Mouse (Mus musculus): Measurements from ENCODE around the gene Mzt1. TPM values are rescaled to one million over a fixed set of nuclear protein-coding genes. Genes with fewer than 3 reads are reported as not detected.
A peak's percentile ranks its signal among the peaks of the same experiment; 100 is the strongest.

The Mzt1 gene
- polyA plus RNA-seq (2015; fragmentation: Nextera tagmentation; extraction: Ambion mirVana), result 64.9 and 73.1 TPM in 2 replicates

DNA sequence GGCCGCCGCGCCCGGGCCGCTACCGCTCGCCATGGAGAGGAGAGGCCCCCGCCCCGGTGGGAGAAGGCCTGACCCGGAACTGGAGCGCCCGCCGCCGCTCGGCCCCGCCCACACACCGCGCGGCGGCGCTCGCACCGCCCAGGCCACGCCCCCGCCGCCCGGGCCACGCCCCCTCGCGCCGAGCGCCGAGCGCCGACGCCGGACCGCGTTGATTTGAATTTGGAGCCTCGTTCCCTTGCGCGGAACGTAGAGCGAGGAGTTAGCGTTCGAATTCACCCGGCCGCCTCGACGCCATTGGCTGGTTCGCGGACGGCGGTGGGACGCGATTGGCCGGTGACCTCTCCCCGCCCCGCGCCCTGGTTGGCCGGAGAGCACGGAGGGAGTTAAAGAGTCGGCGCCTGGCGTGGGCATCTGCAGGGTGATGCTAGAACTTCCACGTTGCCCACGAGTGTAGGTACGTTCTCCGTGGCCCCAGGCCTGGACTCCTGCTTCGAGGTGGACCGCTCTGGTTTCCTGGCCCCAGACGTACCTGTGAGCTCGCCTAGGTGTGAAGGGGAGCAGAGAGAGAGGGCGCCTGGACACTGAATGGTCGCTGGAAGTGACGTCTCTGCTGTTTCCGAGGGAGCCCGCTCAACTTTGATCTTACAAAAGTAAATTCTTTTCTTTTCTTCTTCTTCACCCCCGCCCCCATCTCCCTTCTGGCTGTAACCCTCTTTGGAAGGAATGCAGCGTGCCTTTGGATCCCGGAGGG lies at the start of gene Mzt1, which contains the start of gene Bora:
Gene Mzt1, minus strand, starts transcription at position 104 of the 751 bp plus-strand sequence.
Gene Bora, plus strand, starts transcription at position 192 of the 751 bp plus-strand sequence.
- peaks cover 41% of the 10 kb centered on the region for H3K4me1 ChIP-seq (ENCODE audit: insufficient read depth, low read length)
- no peaks in the 10 kb centered on the region for H3K27me3 ChIP-seq (ENCODE audit: insufficient read depth, low read length)
- peak within 1 kb of the TSS; percentile 79 for H3K4me3 ChIP-seq (ENCODE audit: low read length)
- under 1% methylated on average over 74 of the region's 81 CpGs for whole genome bisulfite sequencing
- no peaks in the 10 kb centered on the region for H3K9me3 ChIP-seq (ENCODE audit: low read length)
- ATAC-seq (ENCODE audit: low FRiP score, low TSS enrichment), result peak; percentile 96
- H3K36me3 ChIP-seq (ENCODE audit: insufficient read depth, low read length), result peaks cover 15% of the 10 kb centered on the region; the same call in 1 of the 2 replicates
- H3K4me2 ChIP-seq (replicated peaks; ENCODE audit: low read depth, low read length), result peak within 1 kb of the TSS; percentile 65
- H3K27ac ChIP-seq (ENCODE audit: low read length), result peak within 1 kb of the TSS; percentile 94
- peak within 1 kb of the TSS; percentile 96 for H3K9ac ChIP-seq (replicated peaks; ENCODE audit: low read length)

DNA sequence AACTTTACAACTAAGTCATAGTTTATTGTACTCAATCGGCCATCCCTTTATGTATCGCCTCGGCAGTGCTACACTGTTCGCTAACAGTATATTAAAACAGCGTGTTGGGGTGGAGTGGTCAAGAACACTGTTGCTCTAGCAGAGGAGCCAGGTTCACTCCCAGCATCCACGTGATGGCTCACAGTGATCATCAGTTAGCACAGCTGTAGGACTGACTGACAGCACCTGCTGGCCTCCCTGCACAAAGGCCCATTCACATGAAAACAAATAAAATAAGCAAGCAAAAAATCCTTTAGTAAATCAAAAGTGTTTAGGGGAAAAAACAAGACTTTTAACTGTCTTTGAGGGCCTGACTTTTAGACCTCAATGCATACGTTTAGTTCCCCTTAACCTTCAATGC lies 43.0 kb upstream of the Mzt1 start:
- H3K4me3 ChIP-seq (ENCODE audit: low read length), result no peak overlapping the region
- no peaks in the 10 kb centered on the region for H3K27me3 ChIP-seq (ENCODE audit: insufficient read depth, low read length)
- H3K4me2 ChIP-seq (replicated peaks; ENCODE audit: low read depth, low read length), result no peak overlapping the region
- 94% methylated on average over 7 of the region's 7 CpGs for WGBS
- no peak overlapping the region for H3K27ac ChIP-seq (ENCODE audit: low read length)
- no peak overlapping the region for H3K9ac ChIP-seq (replicated peaks; ENCODE audit: low read length)
- no peak for ATAC-seq (ENCODE audit: low FRiP score, low TSS enrichment)
- H3K9me3 ChIP-seq (ENCODE audit: low read length), result no peaks in the 10 kb centered on the region
- no peaks in the 10 kb centered on the region for H3K4me1 ChIP-seq (ENCODE audit: insufficient read depth, low read length)
- peaks cover 45% of the 10 kb centered on the region for H3K36me3 ChIP-seq (ENCODE audit: insufficient read depth, low read length)

DNA sequence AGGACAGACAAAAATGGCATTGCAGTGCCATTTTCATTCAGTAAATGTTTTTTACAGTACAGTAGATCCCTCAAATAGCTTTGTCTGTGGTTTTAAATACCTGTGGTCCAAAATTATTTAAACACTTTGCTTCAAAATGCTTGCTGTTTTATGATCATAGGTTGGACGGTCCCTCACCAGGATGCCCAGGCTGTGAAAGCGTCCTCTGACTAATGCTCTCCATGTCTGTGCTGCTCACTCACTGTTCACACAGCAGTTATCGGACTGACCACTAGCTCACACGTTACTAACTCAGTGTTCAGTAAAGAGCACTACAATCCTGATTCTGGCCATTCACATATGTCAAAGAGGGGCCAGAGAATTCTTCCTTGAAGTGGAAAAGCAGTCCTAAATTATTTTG lies 25.2 kb upstream of the Mzt1 start:
- no peak for ATAC-seq (ENCODE audit: low FRiP score, low TSS enrichment)
- WGBS, result 90% methylated on average over 4 of the region's 4 CpGs

DNA sequence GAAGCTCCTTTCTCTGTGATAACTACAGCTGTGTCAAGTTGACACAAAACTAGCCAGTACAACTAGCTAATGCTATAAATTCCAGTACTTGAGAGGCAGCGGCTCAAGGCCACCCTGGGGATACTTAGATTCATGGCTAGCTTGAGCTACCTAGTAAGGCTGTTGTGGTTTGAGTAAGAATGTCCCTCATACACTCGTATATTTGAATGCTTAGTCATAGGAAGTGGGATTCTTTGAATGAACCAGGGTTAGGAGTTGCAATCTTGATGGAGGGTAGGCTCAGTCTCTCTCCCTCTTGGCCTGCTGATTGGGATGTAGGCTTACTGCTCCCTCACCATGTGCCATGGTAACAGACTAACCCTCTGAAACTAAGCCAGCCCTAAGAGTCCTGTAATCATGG lies 17.2 kb upstream of the Mzt1 start:
- Histone ChIP-seq H3K4me3 (ENCODE audit: low read length) (no peak overlapping the region), H3K9me3 (ENCODE audit: low read length) (no peaks in the 10 kb centered on the region), H3K27me3 (ENCODE audit: insufficient read depth, low read length) (no peaks in the 10 kb centered on the region), H3K27ac (ENCODE audit: low read length) (no peak overlapping the region), H3K4me1 (ENCODE audit: insufficient read depth, low read length) (no peaks in the 10 kb centered on the region), H3K9ac (replicated peaks; ENCODE audit: low read length) (no peak overlapping the region), H3K36me3 (ENCODE audit: insufficient read depth, low read length) (peaks cover 36% of the 10 kb centered on the region), H3K4me2 (replicated peaks; ENCODE audit: low read depth, low read length) (no peak overlapping the region)
- ATAC-seq (ENCODE audit: low FRiP score, low TSS enrichment), result no peak
- WGBS, result 98% methylated on average over 2 of the region's 2 CpGs

More for the DNA sequence above, 25.2 kb upstream of the Mzt1 start:
- H3K27me3 ChIP-seq (ENCODE audit: insufficient read depth, low read length), result no peaks in the 10 kb centered on the region
- no peak overlapping the region for H3K4me3 ChIP-seq (ENCODE audit: low read length)
- H3K27ac ChIP-seq (ENCODE audit: low read length), result no peak overlapping the region
- H3K4me2 ChIP-seq (replicated peaks; ENCODE audit: low read depth, low read length), result no peak overlapping the region
- no peaks in the 10 kb centered on the region for H3K4me1 ChIP-seq (ENCODE audit: insufficient read depth, low read length)
- H3K9ac ChIP-seq (replicated peaks; ENCODE audit: low read length), result no peak overlapping the region
- H3K9me3 ChIP-seq (ENCODE audit: low read length), result no peaks in the 10 kb centered on the region
- peaks cover 46% of the 10 kb centered on the region for H3K36me3 ChIP-seq (ENCODE audit: insufficient read depth, low read length)

DNA sequence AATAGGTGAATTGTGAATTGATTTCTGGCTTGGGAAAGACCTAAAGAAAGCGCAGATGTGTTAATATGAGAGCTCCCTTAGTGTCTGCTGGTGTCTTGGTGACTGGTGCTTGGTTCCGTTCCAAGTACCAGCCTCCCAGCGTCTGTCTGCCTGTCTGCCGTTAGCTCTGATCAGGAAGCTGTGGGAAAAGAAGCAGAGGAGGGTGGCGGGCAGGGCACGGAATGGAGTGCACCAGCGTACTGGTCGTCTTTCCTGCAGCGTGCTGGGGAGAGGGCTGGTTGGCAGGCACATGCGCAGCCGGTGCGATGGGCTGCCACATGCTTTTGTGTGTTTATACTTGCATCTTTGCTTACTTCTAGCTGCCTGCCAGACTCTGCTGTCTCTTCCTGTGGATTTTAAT lies 14.7 kb upstream of the Mzt1 start:
- no peak overlapping the region for H3K4me2 ChIP-seq (replicated peaks; ENCODE audit: low read depth, low read length)
- peaks cover 49% of the 10 kb centered on the region for H3K36me3 ChIP-seq (ENCODE audit: insufficient read depth, low read length)
- H3K4me1 ChIP-seq (ENCODE audit: insufficient read depth, low read length), result no peaks in the 10 kb centered on the region
- H3K9me3 ChIP-seq (ENCODE audit: low read length), result no peaks in the 10 kb centered on the region
- 93% methylated on average over 12 of the region's 12 CpGs for WGBS
- no peaks in the 10 kb centered on the region for H3K27me3 ChIP-seq (ENCODE audit: insufficient read depth, low read length)
- H3K9ac ChIP-seq (replicated peaks; ENCODE audit: low read length), result no peak overlapping the region
- no peak overlapping the region for H3K4me3 ChIP-seq (ENCODE audit: low read length)
- no peak for ATAC-seq (ENCODE audit: low FRiP score, low TSS enrichment)
- no peak overlapping the region for H3K27ac ChIP-seq (ENCODE audit: low read length)

DNA sequence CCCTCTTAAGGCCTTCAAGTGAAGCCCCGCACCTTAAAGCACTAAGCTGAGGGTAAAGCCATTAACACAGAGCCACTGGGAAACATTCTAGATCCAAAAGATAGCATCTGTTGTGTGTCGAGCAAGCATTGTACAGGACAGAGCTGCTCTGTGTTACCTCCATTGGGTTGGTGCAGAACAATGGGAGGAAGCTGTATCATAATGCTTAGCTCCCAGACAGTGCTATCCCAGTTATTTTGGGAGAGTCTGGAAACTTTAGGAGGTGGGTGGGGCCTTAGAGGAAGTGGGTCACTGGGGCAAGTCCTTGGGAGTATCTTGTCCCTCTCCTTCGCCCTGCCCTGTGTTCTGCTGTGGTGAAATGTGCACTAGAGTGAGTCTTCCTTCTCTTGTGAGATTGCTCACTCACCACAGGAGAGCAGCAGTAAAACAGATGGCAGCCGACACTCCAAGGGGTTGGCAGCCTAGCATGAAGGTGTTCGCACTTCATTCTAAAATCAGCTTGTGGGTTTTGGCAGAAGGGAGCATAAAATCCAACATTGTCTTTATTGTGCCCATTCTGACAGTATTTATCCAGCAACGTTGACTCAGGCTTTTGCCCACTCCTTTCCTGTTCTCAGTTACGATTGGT lies 13.1 kb upstream of the Mzt1 start:
- Histone ChIP-seq H3K9ac (replicated peaks; ENCODE audit: low read length) (no peak overlapping the region), H3K9me3 (ENCODE audit: low read length) (no peaks in the 10 kb centered on the region), H3K4me3 (ENCODE audit: low read length) (no peak overlapping the region), H3K4me2 (replicated peaks; ENCODE audit: low read depth, low read length) (no peak overlapping the region), H3K27me3 (ENCODE audit: insufficient read depth, low read length) (no peaks in the 10 kb centered on the region), H3K36me3 (ENCODE audit: insufficient read depth, low read length) (peaks cover 58% of the 10 kb centered on the region), H3K27ac (ENCODE audit: low read length) (no peak overlapping the region), H3K4me1 (ENCODE audit: insufficient read depth, low read length) (no peaks in the 10 kb centered on the region)
- peak; percentile 86 for ATAC-seq (ENCODE audit: low FRiP score, low TSS enrichment)
- WGBS, result 81% methylated on average over 7 of the region's 7 CpGs

DNA sequence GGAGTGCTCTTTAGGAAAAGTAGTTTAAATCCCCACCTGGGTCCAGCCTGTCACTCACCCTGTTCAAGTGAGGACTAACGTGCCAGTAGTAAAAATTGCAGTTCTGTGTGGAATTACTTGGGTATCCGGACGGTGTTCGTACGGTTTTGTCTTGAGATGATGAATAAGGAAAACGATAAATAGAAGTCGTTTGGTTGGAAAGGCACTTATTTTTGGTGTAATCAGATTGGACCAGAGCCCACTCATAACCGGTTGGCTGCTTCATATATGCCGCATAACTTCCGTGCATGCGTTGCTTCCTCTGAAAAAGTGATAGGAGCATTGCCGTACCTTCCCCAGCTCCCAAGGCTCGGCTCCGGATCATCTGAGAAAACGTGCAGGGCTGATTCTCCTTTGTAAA lies 848 bp upstream of the Mzt1 start:
- peak overlapping the region; percentile 65 for H3K4me2 ChIP-seq (replicated peaks; ENCODE audit: low read depth, low read length)
- under 1% methylated on average over 15 of the region's 15 CpGs for WGBS
- H3K9ac ChIP-seq (replicated peaks; ENCODE audit: low read length), result peak overlapping the region; percentile 96
- no peaks in the 10 kb centered on the region for H3K27me3 ChIP-seq (ENCODE audit: insufficient read depth, low read length)
- H3K4me3 ChIP-seq (ENCODE audit: low read length), result peak overlapping the region; percentile 79
- peaks cover 35% of the 10 kb centered on the region for H3K4me1 ChIP-seq (ENCODE audit: insufficient read depth, low read length)
- H3K9me3 ChIP-seq (ENCODE audit: low read length), result no peaks in the 10 kb centered on the region
- ATAC-seq (ENCODE audit: low FRiP score, low TSS enrichment), result peak; percentile 25; the same call in 1 of the 2 replicates
- peaks cover 16% of the 10 kb centered on the region; the same call in 1 of the 2 replicates for H3K36me3 ChIP-seq (ENCODE audit: insufficient read depth, low read length)
- peak overlapping the region; percentile 94 for H3K27ac ChIP-seq (ENCODE audit: low read length)

DNA sequence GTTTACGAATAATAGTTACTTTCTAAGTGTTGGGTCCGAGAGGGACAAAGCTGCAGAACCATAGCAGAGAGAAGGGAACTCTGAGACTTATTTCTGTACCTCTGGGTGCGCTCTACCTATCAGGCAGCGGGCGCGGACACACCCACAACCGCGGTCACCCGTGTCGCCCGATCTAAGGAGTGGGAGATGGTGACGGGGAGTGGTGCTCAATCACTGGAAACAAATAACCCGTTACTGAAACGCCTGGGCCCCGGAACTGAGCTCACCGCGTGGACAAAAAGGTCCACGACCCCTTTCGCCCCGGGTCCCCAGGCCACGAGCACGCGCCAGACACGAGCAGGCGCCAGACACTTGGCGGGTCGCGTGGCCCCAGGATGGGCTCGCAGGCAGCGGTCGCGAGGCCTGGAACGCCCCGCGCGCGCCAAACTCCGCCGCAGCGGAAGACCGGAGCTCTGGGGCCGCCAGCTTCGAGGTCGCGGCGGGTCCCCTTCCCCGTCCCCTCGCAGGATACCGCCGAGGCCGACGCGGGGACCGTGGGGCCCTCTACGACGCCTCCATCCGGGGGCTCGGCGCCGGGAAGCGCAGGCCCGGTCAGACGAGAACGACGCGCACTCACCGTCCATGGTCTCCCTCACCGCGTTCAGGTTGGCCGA lies 430 bp downstream of the Mzt1 start:
- H3K9ac ChIP-seq (replicated peaks; ENCODE audit: low read length), result peak overlapping the region; percentile 96
- peak; percentile 33 for ATAC-seq (ENCODE audit: low FRiP score, low TSS enrichment)
- under 1% methylated on average over 68 of the region's 70 CpGs for WGBS
- H3K36me3 ChIP-seq (ENCODE audit: insufficient read depth, low read length), result peaks cover 10% of the 10 kb centered on the region; the same call in 1 of the 2 replicates
- H3K27me3 ChIP-seq (ENCODE audit: insufficient read depth, low read length), result no peaks in the 10 kb centered on the region
- peak overlapping the region; percentile 94 for H3K27ac ChIP-seq (ENCODE audit: low read length)
- H3K4me1 ChIP-seq (ENCODE audit: insufficient read depth, low read length), result peaks cover 44% of the 10 kb centered on the region
- H3K9me3 ChIP-seq (ENCODE audit: low read length), result no peaks in the 10 kb centered on the region
- peak overlapping the region; percentile 65 for H3K4me2 ChIP-seq (replicated peaks; ENCODE audit: low read depth, low read length)
- peak overlapping the region; percentile 79 for H3K4me3 ChIP-seq (ENCODE audit: low read length)

DNA sequence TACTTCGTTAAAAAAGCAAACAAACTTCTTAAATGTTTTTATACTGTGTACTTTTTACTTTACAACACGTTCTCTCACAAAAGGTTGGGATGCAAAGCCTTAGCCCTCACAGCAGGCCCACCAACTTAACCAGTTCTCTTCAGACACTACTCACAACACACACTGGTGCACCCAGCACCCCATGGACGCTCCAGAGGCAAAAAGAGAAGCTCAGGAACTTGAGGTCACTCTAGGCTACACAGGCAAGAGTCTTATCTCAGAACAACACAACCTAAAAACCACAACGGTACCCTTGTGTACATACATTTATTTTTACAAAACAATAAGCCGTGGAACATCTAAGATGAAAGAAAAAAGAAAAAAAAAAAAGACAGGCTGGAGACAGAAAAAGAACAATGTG lies 1.2 kb downstream of the Mzt1 start:
- Histone ChIP-seq H3K9ac (replicated peaks; ENCODE audit: low read length) (peak overlapping the region; percentile 96), H3K27ac (ENCODE audit: low read length) (no peak overlapping the region), H3K4me2 (replicated peaks; ENCODE audit: low read depth, low read length) (peak overlapping the region; percentile 65), H3K36me3 (ENCODE audit: insufficient read depth, low read length) (0 out of 2 replicates have a peak, but pooled peaks cover 5% of the 10 kb centered on the region), H3K4me1 (ENCODE audit: insufficient read depth, low read length) (peaks cover 44% of the 10 kb centered on the region), H3K4me3 (ENCODE audit: low read length) (peak overlapping the region; percentile 79), H3K27me3 (ENCODE audit: insufficient read depth, low read length) (no peaks in the 10 kb centered on the region), H3K9me3 (ENCODE audit: low read length) (no peaks in the 10 kb centered on the region)
- 5% methylated on average over 5 of the region's 5 CpGs for WGBS
- ATAC-seq (ENCODE audit: low FRiP score, low TSS enrichment), result no peak
